Comparison of ENCODE assay signal across 18 mouse cellular contexts in the genomic region with DNA sequence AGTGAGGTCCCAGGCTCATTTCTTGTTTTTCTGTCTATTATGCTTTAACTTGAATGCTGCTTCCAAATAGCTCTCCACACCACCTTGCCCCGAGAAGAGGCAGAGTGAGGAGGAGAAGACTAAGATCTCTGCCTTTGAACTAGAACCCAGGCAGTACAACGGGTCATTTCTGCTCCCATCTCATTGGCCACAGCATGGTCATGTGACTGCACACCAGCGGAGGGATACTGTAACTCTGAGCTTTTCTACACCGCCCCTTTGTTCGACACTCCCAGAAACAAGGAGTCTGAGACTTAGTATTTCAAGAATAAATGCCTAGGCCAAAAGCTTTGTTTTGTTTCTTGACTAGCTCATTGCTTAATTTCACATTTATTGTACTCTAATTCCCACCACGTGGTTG.
"Had no signal": no experiment of that assay in that cellular context is flagged by ENCODE, and none has a peak within 500 bp of the region (broad histone marks: within the 10 kb centered on the region; RNA-seq: fewer than 3 reads in every experiment).

No protein-coding gene starts in this region.

- H3K9ac ChIP-seq: liver, postnatal 0 days; lung, embryonic 15.5 days; midbrain, embryonic 13.5 days; midbrain, embryonic 15.5 days; neural tube, embryonic 12.5 days; stomach, embryonic 15.5 days had no signal

- ATAC-seq: liver, postnatal 0 days; lung, postnatal 0 days; midbrain, embryonic 13.5 days; midbrain, embryonic 15.5 days had no signal

- H3K4me2 ChIP-seq: lung, embryonic 15.5 days; midbrain, embryonic 11.5 days; midbrain, embryonic 13.5 days; midbrain, embryonic 15.5 days; neural tube, embryonic 12.5 days; stomach, embryonic 15.5 days had no signal

- H3K4me1 ChIP-seq: lung, embryonic 15.5 days; midbrain, embryonic 15.5 days; stomach, embryonic 15.5 days had no signal

- H3K4me3 ChIP-seq: lung, embryonic 15.5 days; megakaryocyte, embryonic 14.5 days; midbrain, embryonic 13.5 days; midbrain, embryonic 15.5 days; neural tube, embryonic 12.5 days; stomach, embryonic 15.5 days had no signal

- DNase-seq: liver, postnatal 0 days; lung, adult 2 months; lung, postnatal 14 days; lung, postnatal 36 days; right cerebral cortex, postnatal 14 days; thymus, adult 2 months; thymus, postnatal 25 days; thymus, postnatal 4 days had no signal

- H3K27me3 ChIP-seq: lung, embryonic 15.5 days; midbrain, embryonic 15.5 days; stomach, embryonic 15.5 days had no signal

- H3K9me3 ChIP-seq: lung, embryonic 15.5 days; megakaryocyte, embryonic 14.5 days; midbrain, embryonic 13.5 days; midbrain, embryonic 15.5 days; neural tube, embryonic 12.5 days; stomach, embryonic 15.5 days had no signal

- H3K27ac ChIP-seq: lung, embryonic 15.5 days; macrophage; midbrain, embryonic 13.5 days; midbrain, embryonic 15.5 days; neural tube, embryonic 12.5 days; stomach, embryonic 15.5 days; stomach, postnatal 0 days had no signal

- H3K36me3 ChIP-seq: lung, embryonic 15.5 days; midbrain, embryonic 13.5 days; midbrain, embryonic 15.5 days; neural tube, embryonic 12.5 days; stomach, embryonic 15.5 days had no signal
